ENCODE assay signal across 18 mouse cellular contexts in the genomic region with DNA sequence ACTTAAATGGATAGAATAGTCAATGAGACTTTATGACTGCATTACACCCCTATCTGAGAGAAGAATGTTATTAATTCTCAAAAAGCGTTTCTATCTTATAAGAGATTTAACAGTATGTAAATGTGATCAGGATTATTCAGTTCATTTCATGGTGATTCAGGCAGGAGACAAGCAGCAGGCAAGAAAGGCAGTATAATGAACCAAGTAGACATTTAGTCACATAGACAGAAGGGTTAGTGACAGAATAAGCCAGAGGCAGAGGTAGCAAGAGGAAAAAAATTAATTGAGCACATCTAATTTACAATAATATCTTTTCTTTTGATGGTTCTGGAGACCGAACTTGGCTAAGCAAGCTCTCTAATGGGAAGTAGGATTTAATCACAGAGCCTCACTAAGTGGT.
"Had no signal": no experiment of that assay in that cellular context is flagged by ENCODE, and none has a peak within 500 bp of the region (broad histone marks: within the 10 kb centered on the region; RNA-seq: fewer than 3 reads in every experiment).

No protein-coding gene starts in this region.

- H3K36me3 ChIP-seq: liver, embryonic 13.5 days; liver, embryonic 15.5 days; lung, embryonic 15.5 days; midbrain, embryonic 13.5 days; neural tube, embryonic 12.5 days; stomach, embryonic 15.5 days had no signal

- H3K4me2 ChIP-seq: liver, embryonic 13.5 days; liver, embryonic 15.5 days; lung, embryonic 15.5 days; midbrain, embryonic 13.5 days; neural tube, embryonic 12.5 days; stomach, embryonic 15.5 days had no signal

- H3K9ac ChIP-seq: liver, embryonic 13.5 days; liver, embryonic 15.5 days; liver, postnatal 0 days; lung, embryonic 15.5 days; midbrain, embryonic 13.5 days; neural tube, embryonic 12.5 days; stomach, embryonic 15.5 days had no signal

- H3K27ac ChIP-seq: liver, embryonic 13.5 days; liver, embryonic 15.5 days; lung, embryonic 15.5 days; macrophage; midbrain, embryonic 13.5 days; neural tube, embryonic 12.5 days; stomach, embryonic 15.5 days; stomach, postnatal 0 days had no signal

- DNase-seq: liver, embryonic 13.5 days; liver, postnatal 0 days; lung, adult 2 months; lung, postnatal 14 days; lung, postnatal 36 days; right cerebral cortex, postnatal 14 days; thymus, adult 2 months; thymus, postnatal 25 days; thymus, postnatal 4 days had no signal

- ATAC-seq: liver, postnatal 0 days; lung, postnatal 0 days; midbrain, embryonic 13.5 days had no signal

- H3K27me3 ChIP-seq: liver, embryonic 13.5 days; liver, embryonic 15.5 days; lung, embryonic 15.5 days; megakaryocyte, embryonic 14.5 days; midbrain, embryonic 13.5 days; neural tube, embryonic 12.5 days; stomach, embryonic 15.5 days had no signal

- H3K9me3 ChIP-seq: liver, embryonic 13.5 days; liver, embryonic 15.5 days; lung, embryonic 15.5 days; midbrain, embryonic 13.5 days; neural tube, embryonic 12.5 days; stomach, embryonic 15.5 days had no signal

- H3K4me1 ChIP-seq: liver, embryonic 13.5 days; liver, embryonic 15.5 days; lung, embryonic 15.5 days; megakaryocyte, embryonic 14.5 days; midbrain, embryonic 13.5 days; neural tube, embryonic 12.5 days; stomach, embryonic 15.5 days had no signal

- H3K4me3 ChIP-seq: liver, embryonic 13.5 days; liver, embryonic 15.5 days; lung, embryonic 15.5 days; megakaryocyte, embryonic 14.5 days; midbrain, embryonic 13.5 days; neural tube, embryonic 12.5 days; stomach, embryonic 15.5 days had no signal
